Mouse (Mus musculus) CH12F3 (cell line): ENCODE measurements around the gene Ptgds.

ENCODE experiments used
- in situ Hi-C: fragments of 300-500 bp; cut with MboI; formaldehyde crosslinking; loops from 2 replicates; pipeline ENCODE4 v1.14.3; 2020; ENCODE audit warnings: low sequenced_read_pairs

Gene Ptgds

DNA sequence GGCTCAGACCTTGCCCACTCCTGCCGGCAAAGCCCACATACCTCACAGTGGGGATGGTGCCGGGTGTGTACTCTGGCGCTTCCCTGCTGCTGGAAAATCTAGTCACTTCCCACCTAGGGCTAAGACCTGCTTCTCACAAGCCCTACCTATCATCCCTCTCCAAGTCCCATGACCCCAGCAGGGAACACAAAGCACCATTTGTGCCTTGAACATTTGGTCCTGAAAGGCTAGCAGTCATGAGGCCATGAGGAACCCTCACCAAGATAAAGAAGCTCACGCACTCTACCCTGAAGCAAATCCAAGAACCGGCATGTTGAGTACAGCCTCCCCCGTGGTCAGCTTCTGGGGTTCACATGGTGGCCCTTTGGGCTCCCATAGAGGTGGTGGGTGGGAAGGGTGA is at the start of gene Ptgds:
Gene Ptgds (minus strand): TSS at position 78 of the 400 bp plus-strand sequence.
- in situ Hi-C loops = no loop called here

DNA sequence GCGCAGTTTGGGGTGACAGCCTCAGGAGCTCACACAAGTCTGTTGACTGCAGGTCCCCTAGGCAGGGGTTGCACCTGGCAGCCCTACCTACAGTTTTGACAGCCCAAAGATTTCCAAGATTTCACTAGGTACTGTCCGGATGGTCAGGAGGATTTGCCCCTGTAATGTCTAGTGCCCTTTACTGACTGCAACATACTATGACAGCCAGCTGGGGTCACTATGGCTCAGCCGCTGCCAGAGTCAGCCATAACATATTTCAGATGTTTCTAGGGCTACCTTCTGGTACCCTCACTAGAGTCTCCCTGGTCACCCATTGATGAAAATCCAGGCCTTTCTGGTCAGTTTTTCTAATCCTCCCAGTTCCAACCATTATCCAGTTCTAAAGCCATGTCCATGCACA is 40.1 kb upstream of the Ptgds start:
- in situ Hi-C loops = no loop called here

DNA sequence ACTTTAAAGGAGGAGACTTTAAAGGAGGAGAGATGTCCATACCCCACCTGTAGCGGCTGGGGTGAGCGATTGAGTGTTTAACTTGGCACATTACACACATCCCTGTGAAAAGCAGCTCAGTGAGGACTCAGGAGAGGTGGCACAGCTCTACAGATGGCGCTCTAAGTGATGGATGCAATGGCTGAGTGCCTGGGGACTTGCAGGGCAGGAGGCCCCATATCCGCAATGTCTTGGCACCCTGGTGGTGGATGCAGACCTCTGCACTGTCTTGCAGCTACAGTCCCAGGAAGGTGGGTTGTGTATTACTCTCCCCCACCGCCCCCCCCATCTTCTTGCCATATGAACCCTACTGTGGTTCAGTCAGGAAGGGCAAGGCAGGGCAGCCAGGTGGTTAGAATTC is 37.1 kb upstream of the Ptgds start:
- in situ Hi-C loops = no loop called here

DNA sequence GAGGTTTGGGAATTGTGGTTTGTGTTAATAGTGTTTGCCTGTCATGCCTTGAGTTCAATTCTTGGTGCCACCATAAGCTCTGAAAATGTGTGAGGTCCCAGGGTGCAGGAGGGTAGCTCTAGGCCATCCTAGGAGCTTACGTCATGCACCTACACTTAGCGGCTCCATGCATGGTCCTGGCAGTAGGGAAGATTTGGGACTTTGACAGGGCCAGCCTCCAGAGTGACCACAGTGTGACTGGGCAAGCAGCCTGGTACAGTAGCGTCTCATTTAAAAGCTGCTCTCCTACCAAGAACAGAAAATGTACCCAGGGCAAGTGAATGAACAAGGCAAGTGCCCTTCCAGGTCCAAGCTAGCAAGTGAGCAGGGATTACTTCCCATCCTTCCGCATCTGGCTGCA is 36.0 kb upstream of the Ptgds start:
- in situ Hi-C loops = no loop called here

DNA sequence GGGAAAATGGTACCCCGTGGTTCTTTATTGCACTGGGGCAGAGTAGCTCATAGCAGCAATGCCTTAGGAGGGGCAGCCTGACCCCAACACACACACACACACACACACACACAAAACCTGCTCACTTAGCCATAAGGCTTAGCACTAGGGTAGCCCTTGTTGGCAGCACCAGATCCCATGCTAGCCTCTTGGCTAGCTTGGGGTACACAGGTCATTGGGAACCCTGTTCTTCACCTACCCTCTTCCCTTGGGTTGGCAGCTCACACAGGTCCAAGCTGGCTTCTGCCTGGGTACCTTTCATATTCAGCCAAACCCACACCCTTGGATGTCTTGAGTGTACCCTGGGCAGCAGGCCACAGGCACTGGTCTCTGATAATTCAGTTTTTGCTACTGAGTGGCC is 35.2 kb upstream of the Ptgds start:
- in situ Hi-C loops = no loop called here

DNA sequence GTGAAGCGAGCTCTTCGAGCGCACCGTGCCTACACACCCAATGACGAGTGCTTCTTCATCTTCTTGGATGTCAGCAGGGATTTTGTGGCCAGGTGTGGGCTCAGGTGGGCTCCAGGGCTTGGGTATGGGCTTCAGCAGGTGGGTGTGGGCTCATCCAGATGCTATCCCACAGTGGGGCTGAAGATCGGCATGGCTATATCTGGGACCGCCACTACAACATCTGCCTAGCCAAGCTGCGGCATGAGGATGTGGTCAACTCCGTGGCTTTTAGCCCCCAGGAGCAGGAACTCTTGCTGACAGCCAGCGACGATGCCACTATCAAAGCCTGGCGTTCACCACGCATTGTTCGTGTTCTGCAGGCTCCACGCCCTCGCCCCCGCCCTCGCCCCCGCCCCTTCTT is 34.7 kb upstream of the Ptgds start:
- in situ Hi-C loops = no loop called here

DNA sequence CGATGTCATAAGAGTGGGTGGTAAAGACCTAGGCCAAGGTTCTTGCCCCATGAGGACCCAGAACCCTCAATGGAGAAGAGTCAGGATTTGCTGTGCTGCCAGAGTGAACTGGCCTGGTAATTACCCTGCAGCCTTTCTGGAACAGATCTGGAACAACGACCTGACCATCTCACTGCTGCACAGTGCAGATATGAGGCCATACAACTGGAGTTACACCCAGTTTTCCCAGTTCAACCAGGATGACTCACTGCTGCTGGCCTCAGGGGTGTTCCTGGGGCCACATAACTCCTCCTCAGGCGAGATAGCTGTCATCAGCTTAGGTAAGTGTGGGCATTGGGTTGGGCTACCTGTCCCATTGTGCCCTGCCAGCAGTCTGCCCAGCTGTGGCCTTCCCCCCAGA is 32.9 kb upstream of the Ptgds start:
- in situ Hi-C loops = no loop called here

DNA sequence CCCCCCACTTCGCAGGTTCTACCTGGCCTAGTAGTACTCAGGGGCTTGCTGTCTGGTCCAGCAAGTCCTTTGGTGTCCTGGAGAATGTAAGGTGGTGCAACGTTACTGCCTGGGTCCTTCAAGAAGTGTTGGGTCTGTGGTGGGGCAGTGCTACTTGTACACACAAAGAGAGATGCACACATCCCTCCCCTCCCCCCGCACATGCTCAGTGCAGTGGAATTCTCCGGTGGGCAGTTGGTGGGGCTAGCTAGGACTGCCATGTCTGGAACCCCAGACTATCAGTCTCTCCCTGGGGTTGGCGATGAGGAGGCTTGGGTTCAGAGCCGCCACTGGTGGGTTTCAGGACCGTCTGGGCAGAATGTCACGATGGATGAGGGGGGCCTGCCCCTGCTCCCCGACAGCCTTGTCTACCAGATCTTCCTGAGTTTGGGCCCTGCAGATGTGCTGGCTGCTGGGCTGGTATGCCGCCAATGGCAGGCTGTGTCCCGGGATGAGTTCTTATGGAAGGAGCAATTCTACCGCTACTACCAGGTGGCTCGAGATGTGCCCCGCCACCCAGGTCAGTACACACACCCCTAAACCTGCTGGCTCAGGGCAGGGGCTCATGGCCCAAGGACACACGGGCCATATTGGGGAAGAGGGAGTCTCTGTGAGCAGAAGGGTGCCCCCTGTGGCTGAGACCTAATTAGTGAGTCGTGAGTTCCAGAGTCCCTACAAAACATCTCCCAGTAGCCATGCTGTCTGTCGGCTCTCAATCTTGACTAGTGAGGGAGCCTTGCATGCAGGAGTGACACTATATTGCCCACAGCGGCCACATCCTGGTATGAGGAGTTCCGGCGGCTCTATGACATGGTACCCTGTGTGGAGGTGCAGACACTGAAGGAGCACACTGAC is 32.0 kb upstream of the Ptgds start, which contains the start of gene C8g:
Gene C8g (minus strand): TSS at position 127 of the 894 bp plus-strand sequence.
- in situ Hi-C loops = no loop called here

DNA sequence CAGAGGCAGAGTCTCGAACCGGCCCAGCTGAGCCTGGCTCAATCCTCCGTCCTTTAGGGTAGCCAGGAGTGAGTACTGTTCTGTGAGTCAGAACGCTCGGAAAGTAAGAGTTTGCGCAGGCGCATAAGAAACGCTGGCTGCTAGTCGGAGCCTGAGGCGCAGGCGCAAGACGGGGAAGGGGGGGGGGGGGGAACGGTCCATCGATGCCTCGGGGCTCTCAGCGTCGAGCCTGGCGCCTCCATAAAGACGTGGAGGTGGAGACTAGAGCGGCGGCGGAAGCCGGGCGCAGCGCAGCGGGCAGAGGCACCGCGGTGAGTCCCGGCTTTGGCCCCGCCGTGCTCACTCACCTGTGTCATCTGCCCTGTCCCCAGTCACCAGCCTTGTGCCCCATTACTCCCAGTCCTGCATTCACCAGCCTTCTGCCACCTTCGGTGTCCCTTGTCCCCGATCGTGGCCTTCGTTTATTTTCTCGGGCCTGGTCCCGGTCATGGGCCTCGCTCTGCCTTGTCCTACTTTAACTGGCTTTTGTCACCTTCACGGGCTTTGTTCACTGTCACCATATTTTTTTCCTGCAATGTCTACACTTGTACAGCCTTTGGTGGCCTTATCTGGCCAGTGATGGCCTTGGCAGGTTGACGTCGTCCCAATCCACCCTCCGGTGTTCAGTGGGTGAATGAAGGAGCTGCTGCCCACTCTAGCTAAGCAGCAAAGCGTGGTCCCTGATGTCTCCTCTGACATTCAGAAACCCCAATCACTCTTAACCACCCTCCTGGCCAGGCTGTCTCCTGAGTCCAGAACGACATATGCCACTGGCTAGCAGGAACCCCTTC is 30.9 kb upstream of the Ptgds start, which contains the start of gene Fbxw5:
Gene Fbxw5 (plus strand): TSS at position 175 of the 830 bp plus-strand sequence.
- in situ Hi-C loops = no loop called here

DNA sequence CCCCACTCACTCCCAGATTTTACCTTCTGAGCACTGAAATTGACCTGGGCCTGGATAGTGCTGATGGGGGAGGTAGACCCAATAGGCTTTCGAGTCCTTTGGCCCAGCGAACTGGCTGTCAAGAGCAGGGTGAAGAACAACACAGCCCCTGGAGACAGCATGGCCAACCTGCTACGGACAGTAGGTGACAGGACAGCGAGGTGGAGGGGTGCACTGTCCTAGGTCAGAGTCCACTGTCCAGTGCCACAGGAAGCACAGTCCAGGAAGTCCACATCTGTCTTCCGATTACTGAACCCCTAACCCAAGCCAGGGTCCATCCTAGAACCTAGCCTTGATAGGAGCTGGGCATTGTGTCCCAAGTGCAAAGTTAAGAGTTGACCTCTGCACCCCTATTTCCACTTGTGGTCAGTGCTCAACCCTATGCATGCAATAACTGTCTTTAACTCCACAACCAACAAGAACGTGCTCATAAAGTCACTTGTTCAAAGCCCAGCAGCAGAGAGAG is 30.3 kb upstream of the Ptgds start:
- in situ Hi-C loops = no loop called here

DNA sequence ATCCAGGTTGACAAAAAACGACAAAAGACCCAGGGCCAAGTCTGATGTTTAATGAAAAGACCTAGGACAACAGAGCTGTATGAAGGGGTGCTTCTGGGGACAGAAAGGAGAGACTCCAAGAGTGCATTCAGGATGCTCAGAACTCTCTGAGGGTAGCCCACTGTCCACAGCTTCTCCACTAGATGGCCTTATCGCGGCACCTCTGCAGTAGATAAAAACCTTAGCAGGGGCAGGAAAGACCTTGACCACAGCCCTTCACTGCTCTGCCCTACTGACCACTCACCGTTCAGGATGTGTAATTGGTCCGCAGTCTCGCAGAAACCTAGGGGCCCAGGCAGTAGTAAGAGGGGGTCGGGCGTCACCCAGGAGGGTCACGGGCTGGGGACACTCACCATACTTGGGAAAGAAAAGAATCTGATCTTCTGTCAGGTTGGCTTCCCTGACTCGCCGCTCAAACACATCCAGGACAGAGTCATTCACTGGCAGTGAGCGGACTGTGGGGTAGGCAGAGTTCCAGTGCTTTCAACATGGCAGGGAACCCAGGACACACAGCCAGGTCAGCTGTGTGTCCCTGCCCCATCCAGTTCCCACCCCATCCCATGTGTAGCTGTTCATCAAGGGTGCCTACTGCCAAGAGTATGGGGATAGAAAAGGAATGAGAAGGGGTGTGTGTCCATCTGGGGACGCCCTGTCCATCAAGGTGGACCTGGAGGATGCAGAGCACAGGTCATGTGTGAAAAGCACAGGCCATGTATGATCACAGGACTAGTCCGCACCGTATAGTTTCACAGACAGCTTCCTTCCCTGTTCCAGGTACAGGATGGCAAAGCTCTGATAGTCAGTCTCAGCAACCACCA is 29.0 kb upstream of the Ptgds start:
- in situ Hi-C loops = no loop called here

DNA sequence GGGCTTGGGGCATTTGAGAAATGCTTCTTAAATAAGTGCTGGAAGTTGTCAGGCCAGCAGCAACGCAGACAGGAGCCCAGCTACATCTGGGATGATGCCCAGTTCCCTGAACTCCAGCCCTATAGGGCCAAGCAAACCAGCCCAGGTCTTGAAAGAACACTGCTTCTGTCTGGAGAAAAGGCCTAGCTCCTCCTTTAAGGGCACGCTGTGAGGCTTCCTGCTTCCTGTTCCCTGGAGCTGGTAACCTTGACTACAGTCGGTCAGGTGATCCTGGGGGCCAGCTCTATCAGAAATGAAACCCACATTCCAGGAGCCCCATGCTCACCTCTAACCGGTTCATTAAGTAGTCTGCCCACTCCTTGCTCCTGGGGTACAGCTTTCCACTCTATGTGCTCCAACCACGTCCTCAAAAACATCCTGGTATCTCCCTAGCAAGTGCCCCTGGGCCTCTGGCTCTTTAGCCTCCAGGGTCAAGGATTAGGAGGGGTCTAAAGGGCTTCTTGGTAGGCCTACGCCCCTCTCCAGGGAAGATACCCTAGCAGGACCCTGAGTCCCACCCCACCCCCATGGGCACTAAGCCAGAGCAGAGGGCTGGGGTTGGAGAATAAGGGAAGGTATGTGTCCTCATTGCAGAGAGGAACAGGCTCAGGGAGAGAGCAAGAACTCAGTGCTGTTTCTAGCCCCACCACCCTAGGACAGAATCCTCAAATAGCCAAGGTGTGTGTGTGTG is 28.2 kb upstream of the Ptgds start:
- in situ Hi-C loops = no loop called here

DNA sequence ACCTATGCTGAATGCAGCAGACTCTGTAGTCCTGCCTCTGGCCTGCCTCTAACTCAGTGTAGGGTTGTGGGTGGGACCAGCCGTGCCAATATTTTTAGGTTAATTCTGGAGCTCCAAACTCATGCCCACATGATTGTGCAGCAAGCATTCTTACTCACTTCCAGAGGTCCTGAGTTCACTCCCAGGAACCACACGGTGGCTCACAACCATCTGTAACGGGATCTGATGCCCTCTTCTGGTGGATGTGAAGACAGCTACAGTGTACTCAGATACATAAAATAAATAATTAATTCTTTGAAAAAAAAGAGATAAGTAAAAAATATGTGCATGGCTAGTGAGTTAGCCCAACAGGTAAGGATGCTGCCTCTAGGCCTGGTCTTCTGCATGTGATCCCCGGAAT is 26.6 kb upstream of the Ptgds start:
- in situ Hi-C loops = no loop called here

DNA sequence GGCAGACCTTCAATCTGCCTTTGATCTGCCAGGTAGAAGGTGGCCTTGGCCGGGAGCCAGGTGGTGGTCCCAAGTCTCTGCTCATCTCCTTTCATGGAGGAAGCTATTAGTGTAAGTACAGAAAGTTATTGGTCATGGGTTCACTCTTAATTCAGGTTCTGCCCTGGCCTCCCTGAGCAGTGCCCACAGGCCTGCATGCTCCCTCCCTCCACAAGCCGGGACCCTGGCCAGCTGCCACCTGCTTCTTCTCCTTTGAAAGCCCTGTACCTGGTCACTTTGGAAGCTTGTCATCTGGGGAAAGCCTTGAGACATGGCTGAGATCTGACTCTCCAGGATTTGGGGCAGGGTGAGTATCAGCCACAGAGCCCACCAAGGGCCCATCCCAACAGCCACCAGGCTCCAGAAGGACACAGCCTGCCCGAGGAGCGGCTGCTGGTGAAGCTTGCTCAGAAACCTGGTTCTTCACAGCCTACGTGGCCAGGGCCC is 23.7 kb upstream of the Ptgds start, which contains the start of gene Lcn12:
Gene Lcn12 (minus strand): TSS at position 436 of the 486 bp plus-strand sequence.
- in situ Hi-C loops = no loop called here

DNA sequence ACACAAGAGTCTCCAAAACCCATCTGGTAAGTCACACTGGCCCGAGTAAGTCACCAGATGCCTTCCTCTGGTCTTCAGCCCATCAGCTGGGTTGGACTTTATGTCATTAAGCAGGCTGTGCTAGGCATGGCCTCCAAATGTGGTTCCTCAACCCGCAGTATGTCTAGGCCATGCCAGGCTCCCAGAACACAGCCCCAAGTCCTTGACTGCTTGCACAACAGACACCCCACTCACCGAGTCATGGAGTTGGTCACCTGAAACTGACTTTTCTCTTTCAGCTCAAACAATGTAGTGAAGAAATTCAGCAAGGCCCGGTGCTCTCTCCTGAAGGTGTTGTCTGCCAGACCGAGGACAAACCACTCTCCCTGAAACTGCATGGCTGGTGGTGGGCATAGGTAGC is 23.1 kb upstream of the Ptgds start:
- in situ Hi-C loops = no loop called here

DNA sequence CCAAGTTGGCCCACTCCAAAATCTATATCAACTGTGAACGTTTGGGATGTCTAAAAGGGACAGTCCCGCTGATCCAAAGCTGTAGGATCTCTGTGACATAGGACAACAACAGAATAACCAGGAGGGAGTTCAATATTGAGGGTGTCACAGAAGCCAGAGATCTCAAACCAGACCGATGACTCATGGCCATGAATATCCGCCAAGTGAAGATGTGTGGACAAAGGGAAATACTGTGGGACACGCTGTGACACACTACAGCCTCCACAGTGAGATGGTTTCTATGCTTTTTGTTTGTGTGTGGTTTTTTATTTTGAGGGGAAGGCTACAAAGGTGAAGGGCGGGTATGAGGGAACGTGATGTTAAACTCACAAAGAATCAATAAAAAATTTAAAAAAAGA is 18.8 kb upstream of the Ptgds start:
- in situ Hi-C loops = no loop called here

DNA sequence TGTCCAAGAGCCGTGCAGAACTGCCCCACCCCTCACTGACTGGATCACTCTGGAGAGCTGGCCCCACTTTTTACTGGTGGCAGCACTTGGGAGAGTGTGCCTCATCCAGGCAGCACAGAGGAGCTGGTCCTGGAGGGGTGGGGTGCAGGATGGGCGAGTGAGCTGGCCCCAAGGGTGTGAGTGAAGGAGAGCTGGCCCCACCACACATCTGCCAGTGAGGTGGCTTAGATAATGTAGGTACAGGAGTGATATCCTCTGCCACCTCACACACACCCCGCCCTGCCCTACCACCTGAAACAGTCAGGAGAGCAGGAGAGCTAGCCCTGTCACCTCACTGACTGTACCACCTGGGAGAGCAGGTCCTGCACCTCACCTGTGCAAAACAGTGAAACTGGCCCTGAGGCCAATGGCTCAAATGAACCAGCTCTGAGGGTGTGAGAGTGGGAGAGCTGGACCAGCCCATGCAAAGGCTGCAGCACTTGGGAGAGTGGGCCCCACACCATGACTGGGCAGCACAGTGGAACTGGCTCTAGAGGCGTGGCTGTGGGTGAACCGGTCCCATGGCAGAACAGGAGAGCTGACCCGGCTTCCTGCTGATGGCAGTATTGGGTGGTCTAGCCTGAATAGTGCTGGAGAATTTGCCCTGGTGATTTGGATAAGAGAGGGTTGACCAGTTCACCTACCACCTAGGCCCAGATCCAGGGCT is 18.3 kb upstream of the Ptgds start:
- in situ Hi-C loops = no loop called here

DNA sequence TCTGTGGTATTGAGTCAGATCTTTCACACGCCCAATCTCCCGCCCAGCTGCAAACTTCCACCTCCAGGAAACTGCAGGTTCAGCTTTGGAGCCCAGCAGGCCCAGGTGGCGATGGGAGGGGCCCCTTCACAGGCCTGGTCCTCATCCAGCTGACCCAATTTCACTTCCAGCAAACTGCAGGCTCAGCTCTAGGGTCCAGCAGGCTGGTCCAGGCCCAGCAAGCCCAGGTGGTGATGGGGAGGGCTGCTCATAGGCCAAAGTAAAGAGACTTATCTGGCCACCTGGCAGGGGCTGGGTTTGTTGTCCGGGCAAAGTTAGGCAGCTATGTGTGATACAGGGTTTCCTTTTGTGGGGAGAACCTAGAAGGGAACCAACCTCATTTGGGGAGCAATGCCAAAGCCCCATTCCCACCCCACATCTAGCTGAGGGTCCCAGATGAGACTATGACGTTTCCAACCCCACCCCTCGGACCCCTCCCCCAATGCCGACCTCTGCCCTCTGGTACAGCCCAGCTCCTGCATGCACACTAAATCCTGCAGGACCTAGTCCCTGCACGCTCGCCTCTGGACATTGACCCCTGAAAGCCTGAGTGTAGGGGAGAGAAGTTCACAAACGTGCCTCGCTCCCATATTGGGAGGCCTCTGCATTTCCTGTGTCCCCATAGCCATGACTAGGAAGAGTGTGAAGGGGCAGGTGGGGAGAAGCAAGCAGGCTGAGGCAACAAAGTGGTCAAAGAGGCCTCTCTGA is 15.2 kb upstream of the Ptgds start:
- in situ Hi-C loops = no loop called here
